Mouse (Mus musculus) spleen, adult 2 months (tissue): Measurements from ENCODE around the gene Pramel6.
"Not testable (repeated sequence)": the region's sequence is repeated elsewhere in the genome, so short reads cannot be mapped to it uniquely, and the experiment has no call there.

Experiments
- CTCF ChIP-seq: fragments of 200-500 bp; IDR thresholded peaks from 2 replicates; pipeline ENCODE4 v1.5.1; 2011; ENCODE audit warnings: mild to moderate bottlenecking, inconsistent platforms; ENCODE audit not compliant: insufficient read depth, insufficient read length, insufficient replicate concordance; ENCODE audit errors: extremely low read depth
- POLR2A ChIP-seq: fragments of 200-500 bp; IDR thresholded peaks from 2 replicates; pipeline ENCODE4 v1.6.1; 2011; ENCODE audit warnings: low read depth, low read length, inconsistent platforms

DNA sequence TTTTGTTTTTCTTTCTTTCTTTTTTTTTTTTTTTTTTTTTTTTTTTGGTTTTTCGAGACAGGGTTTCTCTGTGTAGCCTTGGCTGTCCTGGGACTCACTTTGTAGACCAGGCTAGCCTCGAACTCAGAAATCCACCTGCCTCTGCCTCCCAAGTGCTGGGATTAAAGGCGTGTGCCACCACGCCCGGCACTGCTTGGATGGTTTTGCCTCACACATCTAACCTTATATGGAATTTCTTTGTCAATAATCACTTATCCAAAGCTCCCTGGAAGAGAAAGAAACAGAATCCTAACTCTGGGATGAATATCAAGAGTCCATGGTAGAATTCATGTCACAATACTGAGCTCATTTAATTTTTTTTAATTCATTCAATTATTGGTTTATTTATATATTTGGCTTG, 9.4 kb upstream of the Pramel6 start, which contains the start of gene Pramel7:
- TF ChIP-seq POLR2A, CTCF: not testable (repeated sequence)
